Mouse (Mus musculus) thymus, postnatal 14 days (tissue): ENCODE data around the gene Hoxa4.

Experiments used
- DNase-seq: peaks from one replicate; pipeline ENCODE4 v3.0.0; 2021

Gene Hoxa4

GRCm38 (mm10) chr6:52177806-52178205 is 13.7 kb downstream of the Hoxa4 start:
- no peak for DNase-seq

GRCm38 (mm10) chr6:52177061-52177735 is 14.4 kb downstream of the Hoxa4 start, which contains the start of gene 5730596B20Rik:
5730596B20Rik (plus strand) TSS chr6:52177498.
- DNase-seq = no peak

GRCm38 (mm10) chr6:52176391-52176790 is 15.2 kb downstream of the Hoxa4 start:
- DNase-seq = no peak

GRCm38 (mm10) chr6:52175864-52176263 is 15.7 kb downstream of the Hoxa4 start:
- DNase-seq = no peak

GRCm38 (mm10) chr6:52174968-52175751 is 16.4 kb downstream of the Hoxa4 start:
- no peak for DNase-seq

GRCm38 (mm10) chr6:52173648-52174047 is 17.9 kb downstream of the Hoxa4 start:
- no peak for DNase-seq

GRCm38 (mm10) chr6:52172501-52172900 is 19.1 kb downstream of the Hoxa4 start:
- DNase-seq = no peak

GRCm38 (mm10) chr6:52171938-52172337 is 19.6 kb downstream of the Hoxa4 start:
- no peak for DNase-seq

GRCm38 (mm10) chr6:52171331-52171730 is 20.2 kb downstream of the Hoxa4 start:
- no peak for DNase-seq

- no peak for DNase-seq
Observed at GRCm38 (mm10) chr6:52170898-52171223, 20.7 kb downstream of the Hoxa4 start.

- no peak for DNase-seq
Observed at GRCm38 (mm10) chr6:52170166-52170897, 21.2 kb downstream of the Hoxa4 start.

- no peak for DNase-seq
Observed at GRCm38 (mm10) chr6:52169499-52170165, 21.9 kb downstream of the Hoxa4 start.

GRCm38 (mm10) chr6:52168191-52169055 is 23.1 kb downstream of the Hoxa4 start:
- DNase-seq = no peak

GRCm38 (mm10) chr6:52167736-52168161 is 23.8 kb downstream of the Hoxa4 start:
- no peak for DNase-seq

GRCm38 (mm10) chr6:52167176-52167575 is 24.4 kb downstream of the Hoxa4 start:
- DNase-seq = no peak

GRCm38 (mm10) chr6:52166431-52167077 is 25.0 kb downstream of the Hoxa4 start:
- DNase-seq = no peak

GRCm38 (mm10) chr6:52165441-52166370 is 25.8 kb downstream of the Hoxa4 start:
- no peak for DNase-seq

- no peak for DNase-seq
Observed at GRCm38 (mm10) chr6:52164626-52165440, 26.7 kb downstream of the Hoxa4 start, which contains the start of gene Hoxa2. Hoxa2 (minus strand) TSS chr6:52164831.

GRCm38 (mm10) chr6:52164051-52164625 is 27.4 kb downstream of the Hoxa4 start:
- no peak for DNase-seq
